Mouse (Mus musculus) adrenal gland, adult 18-20 months (tissue): ENCODE results near the gene Gm37240. TPM values are rescaled to one million over a fixed set of nuclear protein-coding genes. Genes with fewer than 3 reads are reported as not detected.

Experiments
- DNase-seq, 2 experiments: peaks; one replicate each; pipeline ENCODE4 v3.0.0; 2021 to 2022; ENCODE audit warnings: low spot score in 2 of 2
- total RNA-seq, 2 experiments: library from RNA; stranded (reverse); gene quantifications; 1 replicate in 1 of 2; 2 replicates in 1 of 2; pipeline ENCODE4 v1.2.3; 2021

Gm37240 gene
- total RNA-seq, 2 experiments from 2014 or later: 5.7 to 7.9 TPM

DNA sequence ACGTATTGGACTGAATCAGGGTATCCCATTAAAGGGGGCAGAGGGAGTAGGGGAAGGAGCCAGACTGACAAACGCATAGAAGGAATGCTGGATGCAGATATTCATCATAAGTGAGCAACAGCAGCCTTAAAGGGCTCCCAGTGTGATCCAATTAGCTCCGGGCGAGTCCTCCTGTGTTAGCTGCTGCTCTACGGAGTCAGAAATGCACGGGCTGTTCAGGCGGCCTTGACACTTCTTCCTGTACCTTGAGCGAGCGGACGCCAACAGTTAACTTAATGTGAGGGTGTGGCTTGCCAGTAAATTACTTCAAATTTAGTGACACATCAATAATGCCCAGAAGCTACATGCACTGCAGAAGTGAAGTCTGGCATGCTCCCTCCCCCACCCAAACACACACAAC, 1151.6 kb downstream of the Gm37240 start:
- no peak for DNase-seq

- no peak for DNase-seq
Observed at GRCm38 (mm10) chr3:84732516-84732915, 1154.8 kb downstream of the Gm37240 start.

GRCm38 (mm10) chr3:84732016-84732502, 1155.3 kb downstream of the Gm37240 start:
- DNase-seq: no peak

DNA sequence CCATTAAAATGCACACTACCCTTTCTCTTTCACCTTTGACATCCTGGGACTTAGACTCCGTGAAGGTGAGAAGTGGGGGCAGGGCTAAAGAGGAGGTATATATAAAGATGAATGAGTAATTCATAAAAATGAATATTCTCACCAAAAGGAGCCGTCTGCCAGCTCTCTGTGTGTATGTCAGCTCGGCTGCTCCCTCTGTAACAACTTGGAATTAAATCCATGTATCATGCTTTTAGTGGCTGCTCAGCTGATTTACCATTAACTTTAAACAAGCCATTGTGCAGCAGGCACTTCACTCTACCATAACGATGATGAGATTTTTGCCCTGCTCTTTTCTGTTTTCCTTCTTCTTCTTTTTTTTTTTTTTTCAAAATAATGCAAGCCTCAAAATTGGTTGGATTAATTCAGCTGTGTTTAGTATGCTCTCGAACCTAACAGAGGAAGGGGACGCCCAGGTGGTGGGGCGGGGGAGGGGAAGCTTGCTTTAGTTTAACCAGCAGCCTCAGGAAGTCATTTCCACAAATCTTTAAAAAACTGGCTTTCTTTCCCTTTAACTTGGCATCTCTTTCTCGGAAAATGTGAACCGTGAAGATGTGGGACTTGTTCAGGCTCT, 1155.8 kb downstream of the Gm37240 start:
- DNase-seq: no peak

DNA sequence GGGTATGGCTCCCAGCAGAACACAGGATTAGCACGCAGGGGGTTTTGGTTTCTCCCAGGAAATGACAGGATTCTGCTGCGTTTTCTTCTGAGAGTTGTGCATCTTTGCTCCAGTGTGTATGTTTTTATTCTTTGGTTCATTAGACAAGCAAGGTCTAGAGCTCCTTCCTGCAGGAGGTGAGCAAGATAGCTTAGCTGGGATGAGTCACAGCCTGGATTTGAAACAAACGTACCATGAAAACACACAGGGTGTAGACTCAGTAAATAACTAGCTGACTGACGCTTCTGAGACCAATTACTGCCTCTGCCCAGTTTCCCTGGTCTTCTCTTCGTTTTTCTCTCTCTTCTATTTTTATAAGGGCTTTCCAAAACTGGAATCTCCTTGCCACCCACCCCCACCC, 1156.3 kb downstream of the Gm37240 start:
- DNase-seq: no peak

DNA sequence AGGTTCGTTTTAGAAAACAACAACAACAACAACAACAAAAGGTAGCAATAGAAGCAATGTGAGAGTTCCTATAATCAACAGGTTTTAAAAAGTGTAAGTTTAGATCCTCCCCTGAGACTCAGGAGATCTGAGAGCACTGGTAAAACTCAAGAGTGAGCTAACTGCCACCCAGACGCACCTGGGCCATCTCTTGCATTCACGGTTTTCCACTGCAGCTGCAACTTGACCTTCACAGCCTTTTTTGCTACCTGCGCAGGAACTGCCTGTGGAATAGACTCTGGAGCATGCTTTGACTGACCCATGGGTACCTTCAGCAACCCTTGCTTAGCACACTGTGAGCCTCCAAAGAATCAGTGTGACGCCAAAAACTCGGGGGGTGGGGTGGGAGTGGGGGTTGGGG, 1157.5 kb downstream of the Gm37240 start:
- no peak for DNase-seq

DNA sequence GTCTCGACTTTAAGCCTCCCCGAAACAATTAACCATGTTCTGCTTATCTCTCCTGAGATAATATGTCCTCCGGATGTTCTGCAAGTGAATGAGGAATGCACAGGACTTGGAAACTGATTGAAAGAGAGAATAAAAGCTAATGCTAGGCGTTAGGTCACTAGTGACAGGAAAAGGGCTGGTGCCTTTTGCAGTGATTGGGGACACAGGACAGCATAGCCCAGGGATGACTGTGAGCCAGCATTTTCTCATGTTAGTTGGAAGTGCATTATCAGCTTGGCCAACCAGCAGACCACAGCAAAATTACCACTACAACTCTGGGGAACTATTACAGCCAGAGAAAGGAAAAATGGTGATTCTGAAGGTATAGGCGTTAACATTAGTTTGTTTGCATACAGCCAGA, 1163.3 kb downstream of the Gm37240 start:
- no peak for DNase-seq

DNA sequence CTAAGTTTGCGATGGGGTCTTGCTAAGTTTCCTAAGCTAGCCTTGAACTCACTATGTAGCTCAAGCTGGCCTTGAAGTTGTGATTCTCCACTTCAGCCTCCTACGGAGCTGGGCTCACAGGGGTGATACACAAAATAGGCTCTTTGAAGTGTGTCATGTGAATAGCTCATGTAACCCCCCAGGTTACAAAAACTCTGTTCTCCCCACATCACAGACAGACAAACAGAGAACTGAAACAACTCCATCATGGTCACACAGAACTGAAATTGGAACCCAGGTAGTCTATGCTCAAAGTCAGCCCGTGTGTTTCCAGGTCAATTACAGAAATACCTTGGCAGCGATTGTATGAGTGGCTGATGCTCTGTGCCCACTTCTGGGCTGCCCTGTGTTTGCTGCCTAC, 1164.6 kb downstream of the Gm37240 start:
- DNase-seq: no peak

- DNase-seq: no peak
Observed at GRCm38 (mm10) chr3:84715073-84715768, 1172.1 kb downstream of the Gm37240 start.

DNA sequence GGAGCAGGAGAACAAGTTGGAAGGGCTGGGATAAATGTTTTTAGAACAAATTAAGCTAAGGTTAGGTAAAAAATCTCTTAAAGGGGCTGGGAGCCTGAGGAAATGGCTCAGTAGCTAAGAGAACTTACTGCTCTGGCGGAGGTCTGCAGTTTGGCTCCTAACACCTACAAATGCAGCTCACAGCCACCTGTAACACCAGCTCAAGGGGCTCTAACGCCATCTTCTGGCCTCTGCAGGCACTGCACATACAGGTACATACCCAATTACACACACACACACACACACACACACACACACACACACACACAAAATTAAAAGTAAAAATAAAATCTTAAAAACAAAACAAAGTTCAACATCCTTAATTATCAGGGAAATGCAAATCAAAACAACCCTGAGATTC, 1174.4 kb downstream of the Gm37240 start:
- no peak for DNase-seq

GRCm38 (mm10) chr3:84710723-84711122, 1176.6 kb downstream of the Gm37240 start:
- no peak for DNase-seq

- DNase-seq: no peak
Observed at GRCm38 (mm10) chr3:84709967-84710366, 1177.4 kb downstream of the Gm37240 start.

DNA sequence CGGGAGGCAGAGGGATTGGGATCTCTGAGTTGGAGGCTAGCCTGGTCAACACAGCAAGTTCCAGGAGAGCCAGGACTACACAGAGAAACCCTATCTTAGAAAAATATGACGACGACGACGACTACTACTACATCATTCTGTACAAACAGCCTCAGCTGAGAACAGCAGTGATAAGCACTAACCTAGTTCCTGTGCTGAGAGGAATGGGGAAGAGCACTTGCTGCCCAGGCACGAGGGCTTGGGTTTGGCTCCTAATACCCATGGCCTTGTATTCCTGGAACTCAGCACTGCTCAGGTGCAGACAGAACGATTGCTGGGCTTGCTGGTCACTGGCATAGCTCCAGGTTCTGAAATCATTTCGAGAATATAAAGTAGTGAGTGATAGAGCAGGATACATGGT, 1178.2 kb downstream of the Gm37240 start:
- no peak for DNase-seq

DNA sequence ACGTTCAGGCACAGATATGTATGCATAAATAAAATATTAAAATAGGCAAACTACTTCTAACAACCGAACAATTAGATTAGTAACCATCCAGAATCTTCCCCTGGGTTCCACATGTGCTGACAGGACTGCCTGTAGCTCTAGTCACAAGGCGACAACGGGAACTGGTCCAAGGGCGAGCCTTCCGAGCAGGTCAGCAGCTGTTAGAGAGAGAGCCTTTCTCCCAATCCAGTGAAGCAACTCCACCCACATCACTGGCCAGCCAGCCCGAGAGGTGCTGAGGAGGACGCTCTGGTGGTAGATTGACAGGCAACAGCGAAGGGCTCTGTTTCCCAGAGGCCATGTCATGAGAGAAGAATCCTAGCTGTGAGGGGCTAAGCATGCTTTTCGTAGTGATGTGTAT, 1178.8 kb downstream of the Gm37240 start:
- no peak for DNase-seq

DNA sequence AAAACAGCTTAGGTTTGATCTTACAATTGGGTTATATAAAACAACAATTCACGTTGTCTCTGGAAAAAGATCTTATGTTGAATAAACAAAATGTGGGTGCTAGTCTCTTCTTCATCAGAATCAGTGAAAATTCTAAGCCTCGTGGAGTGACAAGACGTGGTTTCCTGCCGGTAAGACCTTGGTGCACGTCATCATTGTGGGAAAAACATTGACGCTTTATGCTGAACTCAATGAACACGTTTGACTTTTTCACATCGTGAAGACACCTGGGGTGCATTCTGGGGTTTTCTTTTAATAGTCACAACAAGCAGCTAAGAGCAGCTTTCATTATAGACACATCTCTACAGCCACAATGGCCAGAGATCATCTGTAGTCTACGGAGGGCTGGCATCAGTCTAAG, 1182.1 kb downstream of the Gm37240 start:
- no peak for DNase-seq

DNA sequence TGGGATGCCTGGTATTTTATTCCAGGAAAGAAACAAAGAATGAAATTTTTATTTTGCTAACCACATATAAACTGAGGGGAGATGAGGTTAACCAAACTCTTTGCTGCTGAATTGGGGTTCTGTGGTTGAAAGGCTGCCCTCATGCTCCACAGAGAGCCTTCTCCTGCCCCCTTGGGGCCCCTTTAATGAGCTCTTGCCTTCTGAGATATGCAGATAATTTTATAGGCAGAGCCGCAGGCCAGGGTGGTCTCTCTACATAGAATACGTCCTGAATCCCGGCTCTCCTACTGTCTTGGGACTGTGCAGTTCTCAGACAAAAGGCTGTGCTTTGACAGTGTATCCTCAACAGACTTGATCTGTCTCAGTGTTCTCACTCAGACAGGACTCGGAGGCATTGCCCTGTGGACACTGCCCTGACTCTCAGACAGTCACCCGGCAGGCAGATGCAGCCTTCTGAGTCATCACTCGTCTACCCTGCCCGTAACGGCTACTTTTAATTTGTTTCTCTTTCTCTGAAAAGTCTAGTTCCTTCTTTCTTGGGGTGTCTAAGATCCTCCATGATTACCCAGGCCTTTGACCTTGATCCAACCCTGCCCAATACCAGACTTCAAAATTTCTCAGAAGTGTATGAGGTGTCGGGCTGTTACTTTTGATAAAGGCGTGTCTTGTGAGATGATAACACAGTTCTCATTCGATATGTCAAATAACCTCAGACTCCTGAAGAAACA, 1184.1 kb downstream of the Gm37240 start:
- no peak for DNase-seq

DNA sequence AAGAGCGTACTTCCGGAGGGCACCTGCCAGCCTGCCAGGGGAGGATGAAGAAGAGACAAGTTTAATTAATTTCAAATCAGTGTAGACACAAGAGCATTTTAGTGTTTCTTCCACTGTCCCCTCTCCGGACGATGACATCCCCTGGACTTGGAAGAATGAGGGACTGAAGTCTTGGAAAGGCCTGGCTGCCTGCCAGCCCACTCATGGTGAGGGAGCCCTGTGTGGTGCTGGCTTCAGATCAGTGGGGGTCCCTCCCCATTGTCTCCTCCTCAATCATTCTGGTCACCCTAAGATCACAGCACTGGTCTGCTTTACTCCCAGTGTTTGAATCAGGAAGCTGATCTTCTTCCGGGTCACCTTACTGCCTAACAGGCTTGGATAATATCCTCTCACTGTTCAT, 1185.4 kb downstream of the Gm37240 start:
- DNase-seq: no peak

GRCm38 (mm10) chr3:84701509-84701908, 1185.8 kb downstream of the Gm37240 start:
- no peak for DNase-seq

DNA sequence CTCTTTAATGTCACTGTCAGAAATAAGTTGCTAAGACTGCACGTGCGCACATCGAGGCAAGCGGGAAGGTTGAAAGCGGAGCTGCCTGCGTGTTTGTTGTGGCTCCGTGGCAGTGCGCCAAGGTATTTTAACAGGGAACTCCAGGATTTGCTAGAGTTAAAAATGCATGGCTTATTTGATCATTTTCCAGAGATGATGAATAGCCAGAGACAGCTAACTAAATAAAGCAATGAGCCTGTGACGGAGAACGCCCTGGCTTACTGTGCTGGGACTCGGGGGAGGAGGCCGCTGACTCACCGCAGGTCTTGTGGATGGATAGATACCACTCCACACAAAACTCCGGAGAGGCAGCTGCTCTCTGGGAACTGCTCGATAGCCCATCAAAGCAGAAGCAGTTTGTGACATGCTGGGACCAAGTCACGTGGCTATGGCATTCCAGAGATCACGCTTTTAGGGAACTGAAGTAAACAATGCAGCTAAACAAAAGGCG, 1190.8 kb downstream of the Gm37240 start:
- DNase-seq: peak; percentile 36 to 53

GRCm38 (mm10) chr3:84695867-84696361, 1191.4 kb downstream of the Gm37240 start:
- peak in 1 of 2 experiments; percentile 24 for DNase-seq

DNA sequence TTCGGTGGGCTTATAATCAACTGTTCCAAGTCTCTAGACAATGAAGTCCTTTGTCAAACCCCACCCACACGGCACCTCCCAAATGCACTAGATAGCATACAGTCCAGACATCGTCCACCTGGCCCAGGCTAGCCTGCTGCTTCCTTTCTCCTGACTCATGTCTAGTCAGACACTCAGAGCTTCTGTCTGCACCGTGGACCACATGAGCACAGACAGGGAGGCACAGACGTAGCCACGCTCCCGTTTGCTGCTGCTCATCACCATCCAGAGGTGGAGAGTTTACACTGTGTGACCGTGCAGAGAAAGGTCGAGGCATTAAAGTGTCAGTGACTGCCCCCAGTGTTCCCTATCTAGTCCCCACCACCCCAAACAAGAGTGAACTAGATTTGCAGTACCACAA, 1191.9 kb downstream of the Gm37240 start:
- DNase-seq: no peak

DNA sequence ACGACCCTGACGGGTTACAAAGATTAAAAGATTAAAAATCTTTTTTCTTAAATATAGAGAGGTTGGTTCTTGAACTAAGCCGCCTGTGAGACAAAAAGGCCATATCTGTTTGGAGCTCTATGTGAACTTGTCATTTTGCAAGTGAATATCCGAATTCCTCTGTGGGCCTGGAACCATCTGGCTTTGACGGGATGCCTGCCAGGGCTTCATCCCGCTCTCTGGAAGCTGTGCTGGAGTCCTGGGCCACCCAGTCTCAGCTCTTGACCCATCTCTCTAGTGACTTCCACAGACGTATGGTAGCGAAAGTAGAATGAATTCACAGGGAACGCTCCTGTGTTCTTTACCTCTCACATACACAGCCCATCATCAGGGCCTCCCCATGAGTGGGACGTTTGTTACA, 1193.4 kb downstream of the Gm37240 start:
- no peak for DNase-seq
